Mouse (Mus musculus) gastrocnemius, adult 2 months (tissue): ENCODE results near the gene Cdca5. TPM values are rescaled to one million over a fixed set of nuclear protein-coding genes. Genes with fewer than 3 reads are reported as not detected.
"Not testable (repeated sequence)": the region's sequence is repeated elsewhere in the genome, so short reads cannot be mapped to it uniquely, and the experiment has no call there.

Source experiments
- DNase-seq: peaks from one replicate; pipeline ENCODE4 v3.0.0; 2022
- H3K27ac ChIP-seq: fragments of 200-600 bp; 2 replicates; pipeline ENCODE4 v1.8.1; 2022; ENCODE audit warnings: mild to moderate bottlenecking
- H3K4me3 ChIP-seq: fragments of 200-600 bp; 2 replicates; pipeline ENCODE4 v1.8.1; 2022; ENCODE audit warnings: mild to moderate bottlenecking, moderate library complexity
- CTCF ChIP-seq: fragments of 200-600 bp; IDR thresholded peaks from 2 replicates; pipeline ENCODE4 v1.8.1; 2022; ENCODE audit warnings: antibody characterized with exemption, mild to moderate bottlenecking, moderate library complexity
- intact Hi-C: fragments of 180-260 bp; cut with DNase I; formaldehyde crosslinking; loops from one replicate; pipeline ENCODE4 v1.15.1; 2025
- long read RNA-seq, 2 experiments: library from polyadenylated mRNA; stranded (forward); transcript quantifications; one replicate each; pipeline ENCODE4 v2.0.0; 2021
- total RNA-seq, 2 experiments: library from RNA; stranded (reverse); gene quantifications; 2 replicates each; pipeline ENCODE4 v1.2.3; 2021

The Cdca5 gene
- not detected for total RNA-seq
- long read RNA-seq, experiment 1, partial matches to known transcripts: 0 of 1 reads
- long read RNA-seq, experiment 1, other reads (novel, unspliced or antisense): 1 of 1 reads
- long read RNA-seq, experiment 2: 0 reads

DNA sequence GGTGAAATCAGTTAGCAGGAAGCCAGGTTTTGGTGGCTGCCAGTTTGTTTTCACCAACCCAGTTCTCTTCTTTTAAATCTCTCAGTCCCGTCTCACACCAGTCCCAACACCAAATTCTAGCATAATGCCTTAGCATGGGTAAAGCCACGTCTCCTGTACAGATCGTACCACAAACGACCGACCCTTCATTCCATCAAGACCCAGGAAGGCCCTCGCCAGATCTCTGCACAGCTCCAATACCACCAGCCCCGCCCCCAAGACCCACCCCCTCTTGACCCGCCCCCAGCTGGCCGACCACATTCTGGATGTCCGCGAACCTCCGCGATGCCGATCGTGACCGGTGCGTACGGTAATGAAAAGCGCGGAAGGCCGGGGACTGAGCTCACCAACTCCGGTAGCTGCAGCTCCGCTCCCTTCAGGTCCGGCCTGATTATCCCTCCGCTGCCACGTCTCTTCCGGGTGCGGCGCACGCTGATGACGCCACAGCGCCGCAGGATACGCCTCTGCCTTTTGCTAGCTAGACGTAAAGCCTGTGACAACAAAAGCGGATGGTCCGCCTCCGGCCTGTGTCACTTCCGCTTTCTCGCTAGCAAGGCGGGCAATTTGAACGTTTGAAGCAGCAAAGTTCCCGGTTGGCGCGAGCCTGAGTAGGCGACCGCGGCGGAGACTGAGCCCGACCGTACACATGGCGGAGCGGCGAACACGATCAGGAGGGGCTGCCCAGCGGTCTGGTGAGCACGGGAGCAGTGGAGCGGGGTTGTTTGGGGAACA is at the start of gene Cdca5, which contains the start of gene Zfpl1:
Cdca5 (plus strand) TSS at position 506 of the 771 bp plus-strand sequence.
Zfpl1 (minus strand) TSS at position 479 of the 771 bp plus-strand sequence.
- intact Hi-C loops: loop anchor here (1.0 to 2.0 kb wide), 2 partner anchors 27 to 32 kb away; partner anchors contain the start of genes Fau and Mrpl49

DNA sequence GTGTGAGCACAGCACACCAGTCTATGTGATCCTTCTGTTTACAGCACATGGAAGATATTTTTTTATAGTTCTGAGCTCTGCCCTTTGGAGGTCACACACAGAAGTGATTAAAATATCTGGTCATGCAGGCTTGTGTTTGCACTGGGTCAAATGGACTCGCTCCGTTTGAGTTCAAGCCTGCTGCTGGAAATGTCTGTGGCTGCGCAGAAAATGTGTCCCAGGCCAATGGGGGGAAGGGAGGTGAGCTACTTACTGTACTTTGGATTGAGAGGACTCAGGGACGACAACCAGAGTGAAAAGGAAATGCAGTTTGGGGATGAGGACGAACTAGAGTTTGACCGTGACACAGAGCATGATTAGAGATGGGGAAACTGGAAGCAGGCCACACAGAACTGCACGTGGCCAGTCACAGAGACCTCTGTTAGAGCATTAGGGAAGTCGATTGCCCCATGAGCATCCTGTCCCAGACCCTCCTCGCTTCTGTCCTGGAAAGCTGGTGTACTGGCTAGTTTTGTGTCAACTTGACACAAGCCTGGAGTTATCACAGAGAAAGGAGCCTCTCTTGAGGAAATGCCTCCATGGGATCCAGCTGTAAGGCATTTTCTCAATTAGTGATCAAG is 48.7 kb upstream of the Cdca5 start:
- intact Hi-C loops: no loop called here
- TF ChIP-seq CTCF: no peak
- no peak for DNase-seq
- Histone ChIP-seq H3K4me3 (no peak overlapping the region), H3K27ac (no peak overlapping the region)

More for the DNA sequence above, at the start of gene Cdca5, which contains the start of gene Zfpl1:
- TF ChIP-seq CTCF: no peak
- peak; percentile 96 for DNase-seq
- H3K27ac ChIP-seq: peak within 1 kb of the TSS; percentile 86
- peak within 1 kb of the TSS; percentile 86 for H3K4me3 ChIP-seq

DNA sequence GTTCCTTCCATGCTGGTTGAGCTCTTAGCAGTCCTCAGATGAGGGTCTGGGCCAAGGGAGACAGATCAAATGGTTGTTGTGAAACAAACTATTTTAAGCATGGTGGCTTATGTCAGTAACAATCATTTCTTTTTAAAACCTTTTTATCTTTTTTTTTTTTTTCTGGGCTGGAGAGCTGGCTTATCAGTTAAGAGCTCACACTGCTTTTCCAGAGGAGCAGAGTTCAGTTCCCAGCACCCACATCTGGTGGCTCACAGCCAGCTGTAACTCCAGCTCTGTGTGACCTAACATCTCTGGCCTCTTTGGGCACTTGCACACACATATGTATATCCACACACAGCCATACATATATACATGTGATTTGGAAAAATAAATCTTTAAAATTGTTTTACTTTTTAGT is 47.1 kb upstream of the Cdca5 start:
- no peak for TF ChIP-seq CTCF
- H3K27ac ChIP-seq: no peak overlapping the region
- intact Hi-C loops: no loop called here
- H3K4me3 ChIP-seq: no peak overlapping the region
- DNase-seq: no peak

DNA sequence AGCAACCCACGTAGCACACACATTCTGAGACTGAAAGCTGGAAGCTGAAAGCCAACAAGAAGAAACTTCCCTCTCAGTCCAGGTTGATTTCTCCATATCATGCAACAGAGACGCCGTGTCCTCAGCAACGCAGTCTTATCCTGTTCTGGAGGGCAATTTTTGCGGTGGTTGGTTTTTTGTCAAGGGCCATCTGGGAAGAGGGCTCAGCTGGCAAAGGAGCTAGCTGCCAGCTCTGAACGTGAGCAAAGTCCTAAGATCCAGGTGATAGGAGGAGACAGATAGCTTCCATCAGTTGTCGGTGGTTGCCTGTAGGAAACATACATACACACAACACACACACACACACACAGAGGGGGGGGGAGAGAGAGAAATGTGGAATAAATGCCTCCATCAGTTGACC is 46.5 kb upstream of the Cdca5 start:
- TF ChIP-seq CTCF: no peak
- no peak overlapping the region for H3K27ac ChIP-seq
- intact Hi-C loops: no loop called here
- no peak overlapping the region for H3K4me3 ChIP-seq
- DNase-seq: no peak

DNA sequence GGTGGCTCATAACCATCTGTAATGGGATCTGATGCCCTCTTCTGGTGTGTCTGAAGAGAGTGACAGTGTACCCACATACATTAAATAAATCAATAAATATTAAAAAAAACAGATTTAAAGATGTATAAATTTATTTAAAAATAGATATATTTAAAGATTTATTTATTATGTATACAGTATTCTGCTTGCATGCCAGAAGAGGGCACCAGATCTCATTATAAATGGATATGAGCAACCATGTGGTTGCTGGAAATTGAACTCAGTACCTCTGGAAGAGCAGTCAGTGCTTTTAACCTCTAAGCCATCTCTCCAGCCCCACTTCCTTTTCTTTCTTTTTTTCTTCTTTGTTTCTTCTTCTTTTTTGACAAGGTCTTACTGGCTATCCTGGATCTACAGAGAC is 44.8 kb upstream of the Cdca5 start:
- TF ChIP-seq CTCF: peak; percentile 29; the same call in 1 of the 2 replicates
- no peak for DNase-seq
- Histone ChIP-seq H3K4me3 (no peak overlapping the region), H3K27ac (no peak overlapping the region)
- intact Hi-C loops: no loop called here

GRCm38 (mm10) chr19:6042293-6042692 is 42.5 kb upstream of the Cdca5 start:
- H3K27ac ChIP-seq: no peak overlapping the region
- intact Hi-C loops: no loop called here
- no peak for DNase-seq
- no peak for TF ChIP-seq CTCF
- no peak overlapping the region for H3K4me3 ChIP-seq

- TF ChIP-seq CTCF: peak; percentile 51
- H3K27ac ChIP-seq, DNase-seq, intact Hi-C loops, H3K4me3 ChIP-seq: not testable (repeated sequence)
Measured at GRCm38 (mm10) chr19:6044102-6044501, 40.7 kb upstream of the Cdca5 start.

DNA sequence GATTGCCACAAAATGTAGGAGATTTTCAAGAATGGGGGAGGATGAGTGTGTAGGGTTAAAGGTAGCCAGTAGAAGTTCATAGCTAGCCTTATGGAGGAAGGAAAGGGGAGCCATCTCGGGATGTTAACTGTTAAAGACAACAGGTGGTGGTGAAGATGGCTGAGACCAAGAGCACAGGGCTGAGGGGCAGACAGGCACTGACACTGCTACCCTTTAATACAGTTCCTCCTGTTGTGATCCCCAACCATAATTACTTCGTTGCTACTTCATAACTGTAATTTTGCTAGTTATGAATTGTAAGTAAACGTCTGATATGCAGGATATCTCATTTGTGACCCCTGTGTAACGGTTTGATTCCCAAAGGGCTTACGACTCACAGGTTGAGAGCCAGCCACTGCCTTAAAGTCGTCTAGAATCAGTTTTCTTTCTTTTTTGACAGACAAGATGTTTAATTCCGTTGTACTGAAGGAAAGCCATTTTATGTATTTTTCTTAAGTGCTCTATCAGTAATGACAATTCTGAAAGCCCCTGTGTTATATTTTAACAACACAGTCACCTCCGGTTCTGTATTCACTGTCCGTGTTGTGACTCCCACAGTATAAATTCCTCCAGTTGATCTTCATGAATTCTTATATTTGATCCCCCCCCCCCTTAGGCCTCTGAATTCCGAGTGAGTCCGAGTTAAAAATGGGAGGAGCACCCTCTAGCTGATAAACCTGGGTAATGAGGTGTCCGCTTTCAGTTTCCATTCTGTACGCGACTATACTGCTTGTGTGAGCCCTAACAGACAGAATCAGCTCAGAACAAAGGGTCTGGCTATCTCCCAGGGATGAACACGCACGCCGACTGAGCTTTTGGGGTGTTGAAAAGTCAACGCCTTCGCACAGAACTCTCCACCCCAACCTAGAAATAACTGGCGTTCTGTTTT is 39.2 kb upstream of the Cdca5 start:
- Histone ChIP-seq H3K4me3 (peak overlapping the region; percentile 97), H3K27ac (peak overlapping the region; percentile 97)
- DNase-seq: no peak
- peak; percentile 16; the same call in 1 of the 2 replicates for TF ChIP-seq CTCF
- intact Hi-C loops: loop anchor here (1.0 to 5.0 kb wide), 3 partner anchors 72 to 123 kb away; partner anchors contain the start of genes Cdc42ep2 and Sac3d1

GRCm38 (mm10) chr19:6046294-6047153 is 38.3 kb upstream of the Cdca5 start, which contains the start of gene Syvn1:
TSS of gene Syvn1 (plus strand) at chr19:6046576.
- TF ChIP-seq CTCF: no peak
- H3K4me3 ChIP-seq: peak within 1 kb of the TSS; percentile 97
- intact Hi-C loops: loop anchor here (5.0 kb wide), 2 partner anchors 71 to 124 kb away; partner anchors contain the start of genes Cdc42ep2 and Sac3d1
- H3K27ac ChIP-seq: peak within 1 kb of the TSS; percentile 97
- DNase-seq: peak; percentile 93

- Histone ChIP-seq H3K4me3 (peak overlapping the region; percentile 97), H3K27ac (peak overlapping the region; percentile 97)
- intact Hi-C loops: loop anchor here (5.0 kb wide), 2 partner anchors 70 to 125 kb away; partner anchors contain the start of genes Cdc42ep2 and Sac3d1
- DNase-seq: no peak
- TF ChIP-seq CTCF: no peak
Measured at GRCm38 (mm10) chr19:6047154-6047898, 37.5 kb upstream of the Cdca5 start.
